Mouse (Mus musculus): Measurements from ENCODE around the gene Tprgl. TPM values are rescaled to one million over a fixed set of nuclear protein-coding genes. Genes with fewer than 3 reads are reported as not detected.

The Tprgl gene
- total RNA-seq, 2 experiments from 2014 or later = 170 to 189 TPM

DNA sequence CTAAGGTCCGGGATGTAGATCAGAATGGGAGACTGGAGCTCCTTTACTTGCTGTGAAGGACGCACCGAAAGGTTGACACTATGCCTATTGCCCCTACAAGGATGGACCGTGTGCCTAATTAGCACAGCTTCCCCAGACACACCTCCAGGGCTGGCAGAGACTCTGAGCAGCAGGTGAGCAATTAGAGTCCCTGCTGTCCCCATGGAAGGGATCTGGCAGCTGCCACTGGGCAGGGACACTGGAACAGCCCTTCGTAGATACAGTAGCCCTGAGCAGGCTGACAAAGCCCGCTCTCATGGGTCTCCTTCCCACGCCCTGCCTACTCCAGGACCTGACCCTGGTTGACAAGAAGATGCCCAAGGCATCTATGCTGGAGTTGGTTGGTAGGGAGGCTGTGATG lies 38.1 kb downstream of the Tprgl start:
- no peak for DNase-seq (ENCODE audit: extremely low spot score in 1 of 2, low spot score in 1 of 2)

DNA sequence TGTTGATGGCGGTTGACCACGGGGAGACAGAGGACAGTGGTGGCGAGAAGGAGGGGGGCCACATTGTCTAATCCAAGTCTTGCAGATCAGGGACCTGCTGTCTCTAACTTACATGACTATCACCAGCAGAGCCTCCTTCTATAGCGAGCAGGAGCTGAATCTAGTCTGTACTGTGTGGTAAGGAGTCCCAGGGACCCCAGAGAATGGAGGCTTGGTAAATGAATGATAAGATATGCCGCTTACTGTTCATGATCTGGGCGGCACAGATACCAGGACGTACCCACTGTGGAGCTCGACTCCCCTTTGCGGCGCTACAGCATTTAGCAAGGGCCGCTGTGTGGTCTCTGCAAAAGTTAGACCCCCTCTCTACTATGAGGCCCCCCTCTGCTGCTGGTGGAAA lies 38.7 kb downstream of the Tprgl start:
- DNase-seq (ENCODE audit: extremely low spot score in 1 of 2, low spot score in 1 of 2) = no peak

GRCm38 (mm10) chr4:154119208-154119607 lies 41.3 kb downstream of the Tprgl start:
- DNase-seq (ENCODE audit: extremely low spot score in 1 of 2, low spot score in 1 of 2) = no peak

DNA sequence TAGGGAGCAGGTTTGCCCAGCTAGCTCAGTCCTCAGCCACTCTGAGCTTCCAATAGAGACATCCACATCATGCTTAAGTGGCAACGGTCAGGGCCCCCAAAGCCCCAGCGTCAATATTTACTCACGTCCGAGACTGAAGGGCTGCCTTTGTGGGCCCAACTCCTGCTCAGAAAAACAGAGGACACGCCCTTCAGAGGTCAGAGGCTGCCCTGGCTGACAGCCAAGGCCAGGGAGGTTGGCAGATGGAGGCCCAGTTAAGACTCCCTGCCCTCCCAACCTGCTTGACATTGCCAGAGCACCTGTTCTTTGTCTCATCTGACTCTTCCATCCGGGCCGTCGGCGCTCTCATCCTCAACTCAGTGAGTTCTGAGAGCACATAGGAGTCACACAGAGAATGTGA lies 41.7 kb downstream of the Tprgl start:
- DNase-seq (ENCODE audit: extremely low spot score in 1 of 2, low spot score in 1 of 2) = no peak

DNA sequence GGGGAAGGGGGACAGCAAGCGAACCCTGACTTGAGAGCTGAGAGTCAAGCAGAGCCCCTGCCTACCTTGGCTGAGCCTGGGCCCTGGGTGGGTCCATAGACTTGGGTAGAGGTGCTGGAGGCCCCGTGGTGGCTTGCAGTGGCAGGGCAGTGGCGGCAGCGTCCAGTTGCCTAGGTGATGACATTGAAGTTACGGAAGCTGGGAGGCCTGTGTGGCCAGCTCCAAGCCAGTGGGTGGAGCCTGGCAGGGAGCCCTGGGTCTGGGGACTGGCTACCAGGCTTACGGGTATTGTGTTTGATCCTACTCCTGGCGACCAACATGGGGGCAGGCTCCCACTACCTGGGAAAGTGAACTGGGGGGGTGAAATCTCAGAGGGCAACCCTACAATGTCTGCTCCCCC lies 44.0 kb downstream of the Tprgl start:
- no peak for DNase-seq (ENCODE audit: extremely low spot score in 1 of 2, low spot score in 1 of 2)

- no peak for DNase-seq (ENCODE audit: extremely low spot score in 1 of 2, low spot score in 1 of 2)
These were observed 50.6 kb downstream of the Tprgl start for GRCm38 (mm10) chr4:154109850-154110243.

DNA sequence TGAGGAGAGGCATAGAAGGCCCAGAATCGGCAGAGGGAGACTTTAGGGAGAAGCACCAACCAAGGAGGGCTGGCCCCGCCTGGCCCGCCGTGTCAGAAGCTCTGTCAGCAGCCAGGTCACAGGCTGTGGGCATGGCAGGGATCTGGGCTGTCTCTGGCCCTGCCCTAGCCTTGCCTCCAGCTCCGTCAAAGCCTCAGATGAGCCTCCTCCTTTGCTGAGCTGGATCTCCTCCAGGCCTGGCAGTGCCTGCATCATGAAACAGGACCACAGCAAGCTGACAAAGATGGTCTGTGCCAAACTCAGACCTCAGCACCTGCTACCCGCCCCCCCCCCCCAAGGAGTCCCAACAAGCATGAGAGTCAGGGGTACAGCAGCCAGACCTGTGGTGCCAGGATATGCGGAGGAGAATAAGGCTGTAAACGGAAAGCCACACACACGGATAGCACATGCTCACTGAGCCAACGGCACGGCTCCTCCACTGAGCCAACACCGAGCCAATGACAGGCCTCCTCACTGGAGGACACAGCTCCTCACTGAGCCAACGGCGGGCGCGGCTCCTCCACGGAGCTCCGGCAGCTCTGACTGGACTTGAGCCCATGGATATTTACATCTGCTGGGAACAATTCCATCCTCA lies 51.1 kb downstream of the Tprgl start:
- DNase-seq (ENCODE audit: extremely low spot score in 1 of 2, low spot score in 1 of 2) = no peak

Other genes with a start within 250 kb of the Tprgl start
- gene A430005L14Rik, start 203.4 kb downstream of the Tprgl start, total RNA-seq (2021) = 10 to 100 TPM; 21.5 to 26.4 TPM
- gene Dffb, start 185.5 kb downstream of the Tprgl start, total RNA-seq (2021) = 10 to 100 TPM in 1 of 2 experiments, 1 to 10 TPM in 1; 8.3 to 11.9 TPM
- 10 to 100 TPM; 31.0 to 31.3 TPM for gene Cep104, start 185.5 kb downstream of the Tprgl start, total RNA-seq (2021)
- gene Lrrc47, start 148.9 kb downstream of the Tprgl start, total RNA-seq (2021) = 10 to 100 TPM; 54.6 to 71.1 TPM
- 1 to 10 TPM; 7.5 to 9.5 TPM for gene Smim1, start 134.4 kb downstream of the Tprgl start, total RNA-seq (2021)
- 1 to 10 TPM in 1 of 2 experiments, under 1 TPM in 1; 0.66 to 1.1 TPM for gene Ccdc27, start 118.0 kb downstream of the Tprgl start, total RNA-seq (2021)
- 1 to 10 TPM; 2.4 to 3.1 TPM for gene Trp73, start 20.5 kb downstream of the Tprgl start, total RNA-seq (2021)
- 10 to 100 TPM; 30.5 to 36.0 TPM for gene Wrap73, start 18.3 kb downstream of the Tprgl start, total RNA-seq (2021)
- gene Megf6, start 10.1 kb upstream of the Tprgl start, total RNA-seq (2021) = 1 to 10 TPM; 4.9 to 5.6 TPM
- under 1 TPM; 0.20 to 0.82 TPM for gene Arhgef16, start 141.0 kb upstream of the Tprgl start, total RNA-seq (2021)
- gene B230104I21Rik, start 175.5 kb upstream of the Tprgl start, total RNA-seq (2021) = 1 to 10 TPM in 1 of 2 experiments, under 1 TPM in 1; 0.32 to 1.0 TPM